Mouse (Mus musculus) lung, embryonic 15.5 days (tissue): ENCODE measurements around the gene Sgms1. TPM values are rescaled to one million over a fixed set of nuclear protein-coding genes. Genes with fewer than 3 reads are reported as not detected.
"Not testable (repeated sequence)": the region's sequence is repeated elsewhere in the genome, so short reads cannot be mapped to it uniquely, and the experiment has no call there.

ENCODE experiments used
- ATAC-seq: fragments of 200-750 bp; cut with Nextera tagmentation; 2 replicates; pipeline ENCODE4 v1.8.0; 2017; ENCODE audit warnings: moderate number of reproducible peaks, borderline replicate concordance; ENCODE audit not compliant: low FRiP score, low TSS enrichment; ENCODE audit errors: extremely low read depth
- H3K27ac ChIP-seq: fragments of 300-500 bp; sonication (generic); 2 replicates; pipeline ENCODE4 v1.5.1; 2015; ENCODE audit warnings: moderate library complexity, mild to moderate bottlenecking, inconsistent platforms
- H3K27me3 ChIP-seq: fragments of 300-500 bp; sonication (generic); 2 replicates; pipeline ENCODE4 v1.6.1; 2015; ENCODE audit warnings: inconsistent platforms
- H3K36me3 ChIP-seq: fragments of 300-500 bp; sonication (generic); 2 replicates; pipeline ENCODE4 v1.6.1; 2015; ENCODE audit warnings: inconsistent platforms
- H3K4me1 ChIP-seq: fragments of 300-500 bp; sonication (generic); 2 replicates; pipeline ENCODE4 v1.6.1; 2015; ENCODE audit warnings: inconsistent platforms
- H3K4me2 ChIP-seq: fragments of 300-500 bp; sonication (generic); 2 replicates; pipeline ENCODE4 v1.6.1; 2015; ENCODE audit warnings: inconsistent platforms, mild to moderate bottlenecking, moderate library complexity
- H3K4me3 ChIP-seq: fragments of 300-500 bp; sonication (generic); 2 replicates; pipeline ENCODE4 v1.5.1; 2015; ENCODE audit warnings: mild to moderate bottlenecking, inconsistent platforms
- H3K9ac ChIP-seq: fragments of 300-500 bp; sonication (generic); 2 replicates; pipeline ENCODE4 v1.6.1; 2015; ENCODE audit warnings: inconsistent platforms
- H3K9me3 ChIP-seq: fragments of 300-500 bp; sonication (generic); 2 replicates; pipeline ENCODE4 v1.6.1; 2016; ENCODE audit warnings: inconsistent platforms
- WGBS: fragments of 180-500 bp; shearing (Covaris S2); methylation state at CpG from one replicate; pipeline ENCODE4 v1.1.7; 2015; 5-methylcytosine and 5-hydroxymethylcytosine counted together
- polyA plus RNA-seq: library from polyadenylated mRNA; unstranded; fragments of >200 nt; fragmentation: Nextera tagmentation; extraction: Ambion mirVana; gene quantifications from 2 replicates; pipeline ENCODE4 v1.2.1, GENCODE M21; 2015

Gene Sgms1
- polyA plus RNA-seq, 1 experiment from 2014 or later: 54.7 TPM

- H3K4me1 ChIP-seq: peaks cover 3% of the 10 kb centered on the region; the same call in 1 of the 2 replicates
- H3K4me2 ChIP-seq: no peak overlapping the region
- no peak overlapping the region for H3K27ac ChIP-seq
- no peak for ATAC-seq
- H3K9me3 ChIP-seq: no peaks in the 10 kb centered on the region
- H3K4me3 ChIP-seq: no peak overlapping the region
- H3K36me3 ChIP-seq: no peaks in the 10 kb centered on the region
- H3K27me3 ChIP-seq: no peaks in the 10 kb centered on the region
- 74% methylated on average over 3 of the region's 3 CpGs for WGBS
- H3K9ac ChIP-seq: no peak overlapping the region
Measured at GRCm38 (mm10) chr19:32098582-32098981, 290.9 kb downstream of the Sgms1 start.

DNA sequence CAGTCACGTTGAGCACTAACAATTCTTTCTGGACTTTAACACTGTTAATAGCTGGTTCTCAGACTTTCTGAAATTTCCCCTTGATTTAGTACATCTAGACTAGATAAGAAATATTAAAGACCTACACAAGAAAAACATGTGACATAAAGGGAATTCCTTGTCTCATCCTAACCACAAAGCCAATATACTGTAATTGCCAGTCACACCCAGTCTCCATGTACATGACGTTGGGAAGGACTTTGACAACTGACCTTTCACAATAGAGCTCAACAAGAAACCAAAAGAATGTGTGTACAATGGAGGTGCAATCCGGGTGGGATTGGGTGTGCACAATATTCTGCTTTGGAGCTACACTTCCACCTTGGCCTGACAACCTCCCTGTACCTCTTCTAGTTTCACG, 297.2 kb downstream of the Sgms1 start:
- H3K9ac ChIP-seq: no peak overlapping the region
- H3K36me3 ChIP-seq: no peaks in the 10 kb centered on the region
- no peaks in the 10 kb centered on the region for H3K4me1 ChIP-seq
- H3K27ac ChIP-seq: no peak overlapping the region
- ATAC-seq: no peak
- H3K4me3 ChIP-seq: no peak overlapping the region
- H3K9me3 ChIP-seq: no peaks in the 10 kb centered on the region
- 81% methylated on average over 4 of the region's 4 CpGs for WGBS
- no peaks in the 10 kb centered on the region for H3K27me3 ChIP-seq
- no peak overlapping the region for H3K4me2 ChIP-seq

DNA sequence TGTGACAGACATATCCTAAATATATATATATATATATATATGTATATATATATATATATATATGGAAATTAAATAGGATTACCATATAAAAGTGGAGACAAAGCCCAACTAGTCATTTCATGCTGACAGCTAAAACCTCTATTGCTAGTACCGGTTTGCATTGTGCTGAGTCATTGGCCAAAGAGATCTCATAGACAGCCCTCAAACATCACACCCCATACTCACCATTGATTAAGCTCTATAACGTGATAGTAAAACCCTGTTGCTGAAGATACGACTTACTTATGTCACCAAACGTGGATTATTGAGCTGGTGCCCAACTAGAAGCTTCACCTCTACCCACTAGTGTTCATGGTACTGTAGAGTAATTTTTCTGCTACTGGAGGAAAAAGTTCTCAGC, 298.7 kb downstream of the Sgms1 start:
- no peaks in the 10 kb centered on the region for H3K4me1 ChIP-seq
- no peaks in the 10 kb centered on the region for H3K36me3 ChIP-seq
- no peak overlapping the region for H3K9ac ChIP-seq
- no peak overlapping the region for H3K4me2 ChIP-seq
- WGBS: 89% methylated on average over 4 of the region's 4 CpGs
- no peak overlapping the region for H3K27ac ChIP-seq
- no peak for ATAC-seq
- no peak overlapping the region for H3K4me3 ChIP-seq
- no peaks in the 10 kb centered on the region for H3K9me3 ChIP-seq
- no peaks in the 10 kb centered on the region for H3K27me3 ChIP-seq

DNA sequence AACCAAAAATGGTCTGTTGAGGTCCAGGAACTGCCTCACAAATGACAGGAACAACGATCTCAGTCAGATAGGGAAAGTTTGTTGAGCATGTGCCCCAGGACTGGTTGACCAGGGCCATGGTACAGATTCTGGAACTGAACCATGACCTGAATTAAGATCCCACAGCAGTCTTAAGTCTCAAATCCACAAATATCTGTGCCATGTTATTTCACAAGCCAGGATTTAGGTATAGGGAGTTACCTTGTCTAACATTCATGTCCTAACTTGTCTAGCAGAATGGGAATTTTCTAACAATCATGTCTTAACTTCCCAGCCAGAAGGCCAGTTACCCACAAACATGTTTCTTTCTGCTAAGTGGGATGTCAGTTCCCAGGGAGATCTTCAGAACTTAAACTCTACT, 300.9 kb downstream of the Sgms1 start:
- Histone ChIP-seq H3K36me3 (no peaks in the 10 kb centered on the region), H3K4me2 (no peak overlapping the region), H3K9ac (no peak overlapping the region), H3K27me3 (no peaks in the 10 kb centered on the region), H3K9me3 (no peaks in the 10 kb centered on the region), H3K4me1 (no peaks in the 10 kb centered on the region), H3K4me3 (no peak overlapping the region), H3K27ac (no peak overlapping the region)
- ATAC-seq: no peak
- 88% methylated on average over 1 of the region's 1 CpGs for WGBS

GRCm38 (mm10) chr19:32087736-32088470, 301.6 kb downstream of the Sgms1 start:
- Histone ChIP-seq H3K4me2 (no peak overlapping the region), H3K27me3 (no peaks in the 10 kb centered on the region), H3K4me1 (no peaks in the 10 kb centered on the region), H3K36me3 (no peaks in the 10 kb centered on the region), H3K9me3 (no peaks in the 10 kb centered on the region), H3K4me3 (no peak overlapping the region), H3K27ac (no peak overlapping the region), H3K9ac (no peak overlapping the region)
- 75% methylated on average over 6 of the region's 6 CpGs for WGBS
- no peak for ATAC-seq

GRCm38 (mm10) chr19:32084813-32085212, 304.7 kb downstream of the Sgms1 start:
- H3K9ac ChIP-seq, ATAC-seq: not testable (repeated sequence)

More at GRCm38 (mm10) chr19:32084813-32085212, 304.7 kb downstream of the Sgms1 start:
- not testable (repeated sequence) for H3K36me3 ChIP-seq, H3K4me2 ChIP-seq, H3K4me1 ChIP-seq, H3K27me3 ChIP-seq, H3K4me3 ChIP-seq, H3K9me3 ChIP-seq, H3K27ac ChIP-seq
- WGBS: 77% methylated on average over 1 of the region's 1 CpGs

Other genes with a start within 250 kb of the Sgms1 start
- 106 and 112 TPM in 2 replicates for gene Rpl9-ps6, start 76.9 kb upstream of the Sgms1 start, polyA plus RNA-seq
- gene Minpp1, start 96.1 kb upstream of the Sgms1 start, polyA plus RNA-seq: 60.1 and 62.9 TPM in 2 replicates
- gene Papss2, start 206.1 kb upstream of the Sgms1 start, polyA plus RNA-seq: 3.2 and 3.4 TPM in 2 replicates